Mouse (Mus musculus) limb, embryonic 10.5 days (tissue): Measurements from ENCODE around the gene Padi3. TPM values are rescaled to one million over a fixed set of nuclear protein-coding genes. Genes with fewer than 3 reads are reported as not detected.

Experiments
- DNase-seq: peaks from one replicate; pipeline ENCODE4 v3.0.0-alpha.2; 2017; ENCODE audit warnings: low spot score
- H3K27ac ChIP-seq: fragments of 300-500 bp; sonication (generic); 2 replicates; pipeline ENCODE4 v1.5.1; 2016; ENCODE audit warnings: mild to moderate bottlenecking
- H3K27me3 ChIP-seq: fragments of 300-500 bp; sonication (generic); 2 replicates; pipeline ENCODE4 v1.6.1; 2016; ENCODE audit warnings: low read depth, mild to moderate bottlenecking; ENCODE audit not compliant: poor library complexity, severe bottlenecking
- H3K36me3 ChIP-seq: fragments of 300-500 bp; sonication (generic); 2 replicates; pipeline ENCODE4 v1.6.1; 2016; ENCODE audit warnings: mild to moderate bottlenecking, moderate library complexity
- H3K4me1 ChIP-seq: fragments of 300-500 bp; sonication (generic); 2 replicates; pipeline ENCODE4 v1.6.1; 2016
- H3K4me3 ChIP-seq: fragments of 300-500 bp; sonication (generic); 2 replicates; pipeline ENCODE4 v1.5.1; 2016; ENCODE audit warnings: mild to moderate bottlenecking, moderate library complexity
- H3K9me3 ChIP-seq: fragments of 300-500 bp; sonication (generic); replicated peaks from 2 replicates; pipeline ENCODE4 v1.6.1; 2016; ENCODE audit warnings: mild to moderate bottlenecking
- WGBS: fragments of 180-500 bp; shearing (Covaris S2); methylation state at CpG from one replicate; pipeline ENCODE4 v1.1.7; 2016; 5-methylcytosine and 5-hydroxymethylcytosine counted together
- polyA plus RNA-seq: library from polyadenylated mRNA; unstranded; fragments of >200 nt; fragmentation: Nextera tagmentation; extraction: Ambion mirVana; gene quantifications from 2 replicates; pipeline ENCODE4 v1.2.1, GENCODE M21; 2016

Padi3 gene
- polyA plus RNA-seq, 1 experiment from 2014 or later: 1.5 TPM

DNA sequence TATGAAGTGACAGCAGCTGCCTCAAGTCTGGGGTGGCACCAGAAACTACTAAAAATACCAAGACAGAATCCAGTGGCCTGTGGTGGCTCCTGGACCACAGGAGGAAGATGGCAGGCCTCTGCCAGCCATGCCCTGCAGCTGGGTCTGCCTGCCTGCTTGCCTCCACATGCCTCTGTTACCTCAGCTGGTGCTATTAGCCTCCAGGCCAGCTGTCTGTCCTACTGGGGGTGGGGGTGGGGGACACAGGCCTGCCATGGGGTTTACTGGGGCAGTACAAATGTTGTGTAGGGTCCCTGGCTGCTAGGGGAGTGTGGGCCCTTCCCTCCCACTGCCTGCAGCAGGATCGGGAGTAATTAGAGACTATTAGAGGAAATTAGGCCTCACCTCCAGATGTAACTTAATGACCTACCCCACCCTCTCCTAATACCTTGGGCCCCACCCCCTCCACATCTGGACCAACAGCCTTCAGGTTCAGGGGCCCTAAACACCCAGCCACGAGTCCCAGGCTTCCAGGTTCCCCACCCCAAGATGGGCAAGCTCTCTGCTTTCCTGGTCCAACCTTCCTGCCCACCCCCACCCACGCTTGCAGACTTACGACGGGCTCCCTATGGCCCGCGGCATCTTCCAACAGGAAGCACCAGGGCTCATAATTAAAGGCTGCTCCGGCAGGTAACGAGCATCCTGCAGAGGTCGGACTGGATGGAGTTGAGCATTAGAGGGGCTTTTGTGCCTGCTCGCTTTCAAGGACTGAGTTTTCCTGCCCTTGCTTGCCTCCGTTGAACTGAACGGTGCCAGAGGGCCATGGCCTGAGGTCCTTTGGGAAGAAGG, 3.1 kb upstream of the Padi3 start:
- Histone ChIP-seq H3K9me3 (no peaks in the 10 kb centered on the region), H3K4me3 (peak overlapping the region; percentile 58), H3K27ac (peak overlapping the region; percentile 86), H3K27me3 (peaks cover 13% of the 10 kb centered on the region; the same call in 1 of the 2 replicates), H3K36me3 (no peaks in the 10 kb centered on the region), H3K4me1 (peaks cover 76% of the 10 kb centered on the region)
- peak; percentile 76 for DNase-seq
- 7% methylated on average over 13 of the region's 13 CpGs for WGBS

DNA sequence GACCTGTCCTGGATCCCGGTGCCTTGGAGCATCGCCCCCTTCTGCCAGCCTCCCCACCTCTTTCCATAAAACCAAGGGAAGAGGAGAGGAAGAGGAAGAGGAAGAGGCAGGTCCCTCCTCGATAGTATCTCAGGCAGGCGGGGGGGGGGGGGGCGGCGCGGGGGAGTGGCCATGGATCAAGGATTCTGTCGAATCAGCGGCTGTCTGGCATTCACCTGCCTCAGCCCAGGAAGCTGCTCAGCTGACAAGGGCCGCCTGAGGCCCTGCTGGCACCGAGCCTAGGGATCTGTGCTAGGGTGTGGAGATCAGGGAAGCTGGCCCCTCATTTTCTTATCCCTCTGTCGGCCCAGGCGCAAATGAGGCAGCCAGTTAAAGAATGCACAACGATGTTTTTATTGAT, 2.2 kb upstream of the Padi3 start:
- no peaks in the 10 kb centered on the region for H3K9me3 ChIP-seq

DNA sequence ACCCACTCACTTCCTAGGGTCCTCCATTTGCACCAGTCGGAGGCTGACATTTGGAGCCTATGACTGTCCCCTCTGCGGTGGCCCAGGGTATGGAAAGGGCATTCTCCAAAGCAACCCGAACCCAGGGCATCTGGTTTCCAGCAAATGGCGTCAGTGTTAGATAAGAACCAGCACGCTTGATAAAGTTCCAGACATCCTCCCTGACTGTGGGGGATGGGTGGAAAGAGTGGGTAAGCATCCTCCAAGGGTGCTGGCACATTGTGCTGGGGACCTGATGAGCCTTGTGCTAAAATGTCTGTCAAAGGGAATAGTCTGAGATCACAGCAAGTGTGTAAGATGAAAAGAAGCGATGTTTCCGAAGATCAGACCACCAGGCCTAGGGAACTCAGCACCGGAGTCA, 1.7 kb upstream of the Padi3 start:
- no peaks in the 10 kb centered on the region for H3K36me3 ChIP-seq
- no peak overlapping the region for H3K4me3 ChIP-seq
- H3K27me3 ChIP-seq: peaks cover 18% of the 10 kb centered on the region
- DNase-seq: no peak
- no peaks in the 10 kb centered on the region for H3K9me3 ChIP-seq
- WGBS: 47% methylated on average over 8 of the region's 8 CpGs
- H3K4me1 ChIP-seq: peaks cover 73% of the 10 kb centered on the region
- peak overlapping the region; percentile 86 for H3K27ac ChIP-seq

More for the DNA sequence above, 2.2 kb upstream of the Padi3 start:
- DNase-seq: no peak
- H3K4me1 ChIP-seq: peaks cover 73% of the 10 kb centered on the region
- 25% methylated on average over 14 of the region's 14 CpGs for WGBS
- H3K27ac ChIP-seq: peak overlapping the region; percentile 86
- no peaks in the 10 kb centered on the region for H3K36me3 ChIP-seq
- H3K4me3 ChIP-seq: no peak overlapping the region
- H3K27me3 ChIP-seq: peaks cover 14% of the 10 kb centered on the region; the same call in 1 of the 2 replicates

DNA sequence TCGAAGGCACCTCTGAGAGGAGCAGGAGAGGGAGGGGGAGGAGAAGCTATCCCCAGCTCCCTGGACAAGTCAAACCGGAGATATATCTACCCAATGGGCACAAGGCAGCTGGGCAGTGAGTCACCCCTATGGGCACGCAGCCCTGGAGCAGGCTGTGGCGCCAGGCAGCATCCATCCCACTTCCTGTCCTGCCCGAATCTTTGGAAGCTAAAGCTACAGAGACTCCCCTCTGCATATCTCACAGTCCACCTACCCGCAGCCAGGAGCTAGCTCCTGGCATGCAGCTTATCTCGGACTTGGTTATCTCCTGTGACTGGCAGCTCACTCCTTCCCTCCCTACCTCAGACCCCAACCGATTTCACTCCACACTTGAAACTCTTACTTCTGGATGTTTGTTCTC, 1.3 kb downstream of the Padi3 start:
- Histone ChIP-seq H3K36me3 (no peaks in the 10 kb centered on the region), H3K4me3 (no peak overlapping the region), H3K27me3 (peaks cover 21% of the 10 kb centered on the region), H3K4me1 (peaks cover 44% of the 10 kb centered on the region), H3K27ac (no peak overlapping the region), H3K9me3 (no peaks in the 10 kb centered on the region)
- WGBS: 81% methylated on average over 8 of the region's 8 CpGs
- DNase-seq: no peak

DNA sequence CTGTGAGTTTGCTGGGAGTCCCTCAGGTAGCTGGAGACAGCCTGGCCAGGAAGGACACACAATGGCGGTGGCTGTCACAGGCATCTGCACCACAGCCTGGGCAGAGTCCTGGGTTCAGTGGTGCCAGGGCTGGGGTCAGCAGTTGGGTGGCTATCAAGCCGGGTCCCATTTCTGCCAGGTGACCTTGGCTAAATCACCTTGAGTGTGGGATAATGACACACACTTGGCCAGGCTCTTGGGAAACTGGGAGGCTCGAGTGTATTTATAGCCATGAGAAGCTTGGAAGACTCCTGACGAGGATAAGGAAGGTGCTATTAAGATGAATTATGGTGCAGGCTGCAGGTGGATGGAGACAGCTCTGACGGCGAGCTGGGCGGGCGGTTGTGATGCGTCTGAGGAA, 5.8 kb downstream of the Padi3 start:
- H3K4me1 ChIP-seq: 0 out of 2 replicates have a peak, but pooled peaks cover under 1% of the 10 kb centered on the region
- no peak overlapping the region for H3K4me3 ChIP-seq
- no peaks in the 10 kb centered on the region for H3K36me3 ChIP-seq
- H3K27me3 ChIP-seq: peaks cover 8% of the 10 kb centered on the region
- no peak for DNase-seq
- no peak overlapping the region for H3K27ac ChIP-seq
- no peaks in the 10 kb centered on the region for H3K9me3 ChIP-seq
- 77% methylated on average over 9 of the region's 9 CpGs for WGBS

DNA sequence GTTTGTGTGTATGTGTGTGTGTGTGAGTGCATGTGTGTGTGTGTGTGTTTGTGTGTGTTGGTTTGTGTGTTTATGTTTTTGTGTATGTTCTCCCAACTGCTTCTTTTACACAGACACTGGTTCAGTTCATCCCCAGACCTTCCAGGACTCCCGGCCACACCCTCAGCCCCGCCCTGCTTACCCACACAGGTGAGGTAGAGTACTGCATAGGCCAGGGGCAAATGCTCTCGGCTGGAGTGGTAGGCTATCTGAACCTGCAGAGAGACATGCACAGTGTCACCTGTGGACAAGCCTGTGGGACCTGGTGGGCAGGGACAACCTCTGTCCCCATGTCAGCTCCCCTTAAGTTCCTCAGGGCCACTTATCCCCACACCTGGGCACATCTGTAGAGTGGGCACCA, 9.1 kb downstream of the Padi3 start:
- Histone ChIP-seq H3K4me1 (peaks cover 2% of the 10 kb centered on the region; the same call in 1 of the 2 replicates), H3K27me3 (0 out of 2 replicates have a peak, but pooled peaks cover 8% of the 10 kb centered on the region), H3K36me3 (no peaks in the 10 kb centered on the region), H3K4me3 (no peak overlapping the region), H3K27ac (no peak overlapping the region), H3K9me3 (no peaks in the 10 kb centered on the region)
- DNase-seq: no peak
- 75% methylated on average over 3 of the region's 3 CpGs for WGBS

DNA sequence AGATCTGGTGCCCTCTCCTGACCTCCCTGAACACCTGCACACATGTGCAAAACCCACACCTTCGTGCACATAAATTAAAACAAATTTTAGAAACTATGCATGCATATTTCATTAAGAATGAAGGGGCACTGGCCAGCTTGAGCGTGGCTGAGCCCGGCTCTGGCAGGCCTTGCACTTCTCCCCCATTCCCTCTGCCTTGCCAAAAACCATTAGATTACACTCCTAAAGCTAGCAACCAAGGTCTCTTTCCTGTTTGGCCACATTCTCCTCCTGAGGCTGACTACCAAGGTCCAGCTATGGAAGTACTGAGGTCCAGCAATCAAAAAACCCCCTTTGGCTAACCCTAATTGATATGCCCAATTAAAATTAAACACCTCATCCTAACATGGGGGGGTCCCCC, 13.7 kb downstream of the Padi3 start:
- no peak overlapping the region for H3K4me3 ChIP-seq
- no peak overlapping the region for H3K27ac ChIP-seq
- H3K27me3 ChIP-seq: 0 out of 2 replicates have a peak, but pooled peaks cover 7% of the 10 kb centered on the region
- DNase-seq: no peak
- WGBS: 82% methylated on average over 3 of the region's 3 CpGs
- no peaks in the 10 kb centered on the region for H3K36me3 ChIP-seq
- H3K9me3 ChIP-seq: no peaks in the 10 kb centered on the region
- peaks cover 6% of the 10 kb centered on the region; the same call in 1 of the 2 replicates for H3K4me1 ChIP-seq

DNA sequence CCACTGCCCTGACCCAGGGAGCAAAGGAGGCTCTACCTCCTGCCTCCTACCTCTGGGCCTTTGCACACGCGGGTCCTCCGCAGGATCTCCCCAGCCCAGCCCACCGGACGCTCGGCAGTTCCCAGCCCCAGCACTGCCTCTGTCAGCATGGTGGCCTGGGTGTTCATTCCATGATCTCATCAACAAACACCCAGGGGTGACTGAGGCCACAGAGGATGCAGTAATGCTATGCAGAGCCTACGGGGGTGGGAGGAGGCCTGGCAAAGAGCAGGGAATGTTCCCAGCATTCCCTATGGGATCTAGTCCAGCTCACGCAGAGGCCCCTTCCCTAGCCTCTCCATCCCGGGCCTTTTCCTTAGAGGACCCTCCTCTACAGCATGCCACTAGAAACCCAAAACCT, 15.8 kb downstream of the Padi3 start:
- 90% methylated on average over 9 of the region's 9 CpGs for WGBS
- no peaks in the 10 kb centered on the region for H3K9me3 ChIP-seq

DNA sequence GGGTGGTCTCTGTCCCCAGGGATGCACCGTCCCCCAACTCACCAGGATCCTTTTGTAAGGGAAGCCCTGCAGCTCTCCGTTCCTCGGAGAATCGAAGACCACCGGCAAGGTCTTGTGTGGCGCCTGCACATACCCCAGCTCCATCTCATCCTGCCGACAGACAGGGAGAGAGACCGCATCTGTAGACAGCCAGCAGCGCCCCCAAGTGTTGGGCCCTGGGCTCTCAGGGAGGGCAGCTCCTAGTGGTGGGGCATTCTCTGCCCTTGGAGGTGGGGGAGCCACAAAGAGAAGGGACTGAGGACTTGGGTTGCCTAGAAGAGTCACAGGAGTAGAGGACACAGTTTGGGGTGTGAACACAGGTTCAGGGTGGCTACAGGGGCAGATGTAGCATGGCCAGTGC, 16.7 kb downstream of the Padi3 start:
- Histone ChIP-seq H3K9me3 (no peaks in the 10 kb centered on the region), H3K27ac (no peak overlapping the region), H3K36me3 (no peaks in the 10 kb centered on the region), H3K4me3 (no peak overlapping the region), H3K27me3 (0 out of 2 replicates have a peak, but pooled peaks cover 7% of the 10 kb centered on the region), H3K4me1 (peaks cover 21% of the 10 kb centered on the region)
- 63% methylated on average over 9 of the region's 9 CpGs for WGBS
- DNase-seq: no peak

More for the DNA sequence above, 15.8 kb downstream of the Padi3 start:
- DNase-seq: no peak
- 0 out of 2 replicates have a peak, but pooled peaks cover 7% of the 10 kb centered on the region for H3K27me3 ChIP-seq
- no peak overlapping the region for H3K4me3 ChIP-seq
- H3K36me3 ChIP-seq: no peaks in the 10 kb centered on the region
- peaks cover 15% of the 10 kb centered on the region for H3K4me1 ChIP-seq
- no peak overlapping the region for H3K27ac ChIP-seq

DNA sequence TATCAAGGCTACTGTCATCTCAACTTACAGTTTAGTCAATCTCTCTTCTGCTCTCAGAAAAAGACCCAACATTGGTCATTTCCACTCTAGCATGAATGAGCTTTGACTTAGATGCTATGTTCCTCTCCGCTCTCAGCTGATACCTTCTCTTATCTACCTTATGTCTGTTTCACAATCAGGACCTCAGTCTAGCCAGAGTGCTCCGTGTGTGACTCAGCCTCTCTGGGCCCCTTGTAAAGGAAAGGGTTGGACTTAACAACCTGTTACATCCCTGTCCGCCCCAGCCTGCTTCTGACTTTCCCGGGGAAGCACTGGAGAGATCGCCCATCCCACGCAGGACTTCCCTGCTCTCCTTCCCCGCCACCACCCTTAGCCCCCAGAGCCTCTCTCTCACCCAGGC, 17.9 kb downstream of the Padi3 start:
- 89% methylated on average over 7 of the region's 7 CpGs for WGBS
- no peak overlapping the region for H3K27ac ChIP-seq
- no peak overlapping the region for H3K4me3 ChIP-seq
- no peaks in the 10 kb centered on the region for H3K9me3 ChIP-seq
- DNase-seq: no peak
- H3K27me3 ChIP-seq: 0 out of 2 replicates have a peak, but pooled peaks cover 3% of the 10 kb centered on the region
- no peaks in the 10 kb centered on the region for H3K36me3 ChIP-seq
- H3K4me1 ChIP-seq: peaks cover 21% of the 10 kb centered on the region

DNA sequence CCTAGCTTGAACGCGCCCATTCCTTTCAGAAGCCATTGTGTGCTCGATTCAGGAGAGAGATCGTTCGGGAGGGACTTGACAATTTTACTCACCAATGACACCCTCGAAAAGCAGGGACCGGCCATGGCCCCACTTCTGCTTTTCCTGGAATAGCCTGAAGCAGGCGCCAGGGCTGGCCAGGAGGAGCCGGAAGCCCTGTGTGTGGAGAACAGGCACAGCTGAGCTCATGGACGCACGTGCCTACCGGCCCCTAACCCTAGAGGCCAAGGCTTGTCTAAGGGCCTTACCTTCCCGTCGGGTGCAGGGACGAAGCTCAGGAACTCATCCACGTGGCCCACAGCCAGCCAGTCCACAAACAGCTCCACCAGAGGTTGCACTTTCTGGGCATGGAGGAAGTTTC, 19.4 kb downstream of the Padi3 start:
- Histone ChIP-seq H3K36me3 (no peaks in the 10 kb centered on the region), H3K9me3 (no peaks in the 10 kb centered on the region), H3K4me1 (peaks cover 16% of the 10 kb centered on the region), H3K4me3 (no peak overlapping the region), H3K27ac (no peak overlapping the region; the same call in 1 of the 2 replicates), H3K27me3 (0 out of 2 replicates have a peak, but pooled peaks cover 3% of the 10 kb centered on the region)
- DNase-seq: no peak
- WGBS: 87% methylated on average over 16 of the region's 16 CpGs

DNA sequence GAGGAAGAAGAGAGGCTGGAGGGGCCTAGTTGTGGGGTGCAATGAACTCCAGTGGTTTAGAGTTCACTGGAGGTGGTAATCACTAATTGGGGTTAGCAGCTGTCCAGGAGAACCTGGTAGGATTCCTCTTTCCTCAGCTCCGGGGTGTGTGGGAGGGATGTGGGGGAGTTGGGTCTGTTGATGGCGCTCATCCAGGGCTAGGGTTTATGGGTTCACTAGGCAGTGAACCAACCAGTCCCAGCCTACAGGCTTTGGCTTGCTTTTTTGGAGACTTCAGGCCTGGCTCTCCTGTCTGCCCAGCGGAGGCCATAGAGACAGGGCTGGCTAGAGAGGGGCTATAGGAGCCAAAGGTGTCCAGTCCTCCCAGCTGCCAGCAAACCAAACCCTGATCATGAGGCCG, 20.5 kb downstream of the Padi3 start:
- 0 out of 2 replicates have a peak, but pooled peaks cover 3% of the 10 kb centered on the region for H3K27me3 ChIP-seq
- DNase-seq: no peak
- H3K4me3 ChIP-seq: no peak overlapping the region
- WGBS: 82% methylated on average over 4 of the region's 4 CpGs
- no peaks in the 10 kb centered on the region for H3K9me3 ChIP-seq
- H3K4me1 ChIP-seq: peaks cover 15% of the 10 kb centered on the region
- no peaks in the 10 kb centered on the region for H3K36me3 ChIP-seq
- peak overlapping the region; percentile 43 for H3K27ac ChIP-seq

DNA sequence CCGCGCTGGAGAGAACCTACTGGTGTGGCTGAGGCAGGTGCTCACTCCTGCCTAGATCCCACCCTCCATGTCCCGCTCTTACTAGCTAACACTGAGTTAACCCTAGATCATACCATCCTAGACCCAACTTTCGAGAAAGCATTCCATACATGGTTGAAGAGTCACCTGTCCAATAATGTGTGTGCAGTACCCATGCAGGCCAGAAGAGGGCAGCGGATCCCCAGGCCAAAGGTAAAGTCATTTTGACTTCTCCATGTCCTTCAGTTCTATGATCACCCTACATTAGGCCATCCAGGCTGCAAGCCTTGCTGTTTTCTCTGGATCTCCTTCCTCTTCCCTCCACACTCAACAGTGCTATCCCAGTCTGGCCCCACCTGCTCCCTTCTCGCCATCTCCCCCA, 21.5 kb downstream of the Padi3 start:
- Histone ChIP-seq H3K27ac (peak overlapping the region; percentile 43; the same call in 1 of the 2 replicates), H3K4me3 (no peak overlapping the region), H3K9me3 (no peaks in the 10 kb centered on the region), H3K4me1 (peaks cover 15% of the 10 kb centered on the region), H3K27me3 (0 out of 2 replicates have a peak, but pooled peaks cover 3% of the 10 kb centered on the region), H3K36me3 (no peaks in the 10 kb centered on the region)
- DNase-seq: peak; percentile 88
- WGBS: 47% methylated on average over 6 of the region's 6 CpGs
